Mouse (Mus musculus) neutrophil, adult 59 days (primary cell): ENCODE measurements around the gene Insig1. TPM values are rescaled to one million over a fixed set of nuclear protein-coding genes. Genes with fewer than 3 reads are reported as not detected.

Source experiments
- total RNA-seq, 2 experiments: library from RNA; stranded (reverse); gene quantifications; 1 replicate in 1 of 2; 2 replicates in 1 of 2; pipeline ENCODE4 v1.2.4; 2023

The Insig1 gene
- 10 to 100 TPM; 48.8 to 65.2 TPM for total RNA-seq

GRCm38 (mm10) chr5:28070828-28071455 is at the start of gene Insig1:
Insig1 (plus strand) TSS chr5:28071363.

Other genes starting within 250 kb of the Insig1 start
- gene Htr5a, start 229.2 kb upstream of the Insig1 start, total RNA-seq: not detected
- gene En2, start 94.3 kb downstream of the Insig1 start, total RNA-seq: not detected
- gene Cnpy1, start 174.4 kb downstream of the Insig1 start, total RNA-seq: not detected
- gene Rbm33, start 245.8 kb downstream of the Insig1 start, total RNA-seq: 10 to 100 TPM; 78.6 to 80.5 TPM